Mouse (Mus musculus) retina, postnatal 7 days (tissue): ENCODE results near the gene Spink4.

ENCODE experiments used
- DNase-seq: peaks from one replicate; pipeline ENCODE4 v3.0.0-alpha.2; 2012; ENCODE audit warnings: low read depth, low spot score

Spink4 gene

DNA sequence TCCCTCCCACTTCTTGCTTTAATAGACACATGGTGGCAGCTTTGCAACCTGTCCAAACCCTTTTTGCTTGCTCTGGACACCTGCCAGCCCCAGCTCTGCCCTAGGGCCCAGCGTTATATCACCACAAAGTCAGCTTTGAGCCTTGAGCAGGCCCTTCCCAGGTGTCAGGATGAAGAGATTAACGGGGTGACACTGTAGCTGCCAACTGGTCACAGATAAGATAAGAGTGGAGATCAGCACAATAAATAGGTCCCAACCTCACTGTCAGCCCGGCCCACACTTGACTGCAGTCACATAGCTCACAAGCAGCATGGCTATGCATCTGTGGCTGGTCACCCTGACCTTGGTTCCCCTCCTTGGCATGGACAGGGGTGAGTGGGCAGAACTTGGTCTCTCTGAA, at the start of gene Spink4:
Gene Spink4, plus strand, starts transcription at position 268 of the 400 bp plus-strand sequence.
- DNase-seq, result no peak

DNA sequence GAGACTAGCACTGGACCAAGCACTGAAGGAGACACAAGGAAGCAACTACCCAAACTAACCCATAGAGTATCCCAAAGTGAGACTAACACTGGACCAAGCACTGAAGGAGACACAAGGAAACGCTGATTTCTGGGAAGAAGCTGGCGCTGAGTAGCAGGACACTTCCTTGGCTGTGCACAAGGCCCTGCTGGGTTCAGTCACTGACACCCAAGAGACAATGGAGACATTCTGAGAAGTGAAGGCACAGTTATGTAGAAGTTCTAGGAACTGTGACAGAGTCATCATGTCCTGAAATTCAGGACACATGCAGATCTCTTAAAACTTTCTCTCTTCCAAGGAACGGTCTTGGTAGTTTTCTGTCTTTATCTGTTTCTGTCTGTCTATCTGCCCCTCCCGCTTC, 49.6 kb upstream of the Spink4 start:
- DNase-seq, result no peak

DNA sequence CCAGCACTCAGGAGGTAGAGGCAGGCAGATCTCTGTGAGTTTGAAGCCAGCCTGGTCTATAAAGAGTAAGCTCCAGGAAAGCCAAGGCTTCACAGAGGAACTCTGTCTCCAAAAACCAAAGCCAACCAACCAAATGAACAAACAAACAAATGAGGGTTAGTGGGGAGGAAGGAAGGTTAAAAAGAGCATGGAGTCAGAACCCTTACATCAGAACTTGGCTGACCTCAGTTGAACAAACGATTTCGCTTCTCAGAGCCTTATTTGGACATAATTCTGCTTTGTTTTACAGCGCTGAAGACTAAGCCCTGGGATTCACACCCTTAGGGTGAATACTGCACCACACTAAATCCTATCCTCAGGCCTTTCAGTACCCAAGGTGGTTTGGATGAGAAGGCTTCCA, 47.7 kb upstream of the Spink4 start:
- no peak for DNase-seq

DNA sequence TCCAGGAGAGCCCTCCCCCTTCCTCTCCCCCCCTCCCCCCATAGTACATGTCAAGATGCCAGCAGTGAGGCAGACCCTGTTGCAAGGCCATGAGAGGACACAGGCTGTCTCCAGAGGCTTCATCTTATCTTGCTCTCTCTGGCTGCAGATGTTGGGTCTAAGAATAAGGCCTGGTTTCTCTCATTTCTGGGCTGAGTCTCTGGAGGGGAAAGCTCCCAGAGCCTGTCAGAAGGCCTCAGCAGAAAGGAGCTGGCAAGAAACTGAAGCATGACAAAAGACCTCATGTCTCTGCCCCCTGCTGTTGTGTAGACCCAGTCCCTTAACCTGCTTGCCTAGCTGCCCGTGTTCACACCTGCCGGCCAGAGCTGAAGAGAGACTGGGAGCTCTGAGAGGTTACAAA, 46.5 kb upstream of the Spink4 start:
- DNase-seq, result no peak

DNA sequence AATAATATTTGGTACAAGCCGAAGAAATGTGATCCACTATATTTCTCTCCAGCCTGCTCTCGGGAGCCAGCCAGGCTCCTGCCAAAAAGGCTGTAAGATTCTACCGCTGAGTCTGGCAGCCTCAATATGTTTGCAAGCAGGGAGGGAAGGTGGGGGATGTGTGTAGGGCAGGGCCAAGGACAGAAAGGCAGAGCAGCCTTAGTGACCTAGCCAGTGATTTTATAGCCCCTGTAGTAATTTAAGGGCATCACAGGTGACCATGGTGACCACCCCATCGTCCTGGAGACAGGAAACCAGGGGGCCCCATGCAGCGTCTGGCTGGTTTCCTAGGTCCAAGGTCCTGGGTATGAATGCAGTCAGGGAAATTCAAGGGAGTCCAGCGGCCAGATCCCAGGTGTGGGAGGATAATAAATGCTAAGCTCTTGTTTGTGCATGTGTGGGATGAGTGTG, 45.7 kb upstream of the Spink4 start:
- no peak for DNase-seq

DNA sequence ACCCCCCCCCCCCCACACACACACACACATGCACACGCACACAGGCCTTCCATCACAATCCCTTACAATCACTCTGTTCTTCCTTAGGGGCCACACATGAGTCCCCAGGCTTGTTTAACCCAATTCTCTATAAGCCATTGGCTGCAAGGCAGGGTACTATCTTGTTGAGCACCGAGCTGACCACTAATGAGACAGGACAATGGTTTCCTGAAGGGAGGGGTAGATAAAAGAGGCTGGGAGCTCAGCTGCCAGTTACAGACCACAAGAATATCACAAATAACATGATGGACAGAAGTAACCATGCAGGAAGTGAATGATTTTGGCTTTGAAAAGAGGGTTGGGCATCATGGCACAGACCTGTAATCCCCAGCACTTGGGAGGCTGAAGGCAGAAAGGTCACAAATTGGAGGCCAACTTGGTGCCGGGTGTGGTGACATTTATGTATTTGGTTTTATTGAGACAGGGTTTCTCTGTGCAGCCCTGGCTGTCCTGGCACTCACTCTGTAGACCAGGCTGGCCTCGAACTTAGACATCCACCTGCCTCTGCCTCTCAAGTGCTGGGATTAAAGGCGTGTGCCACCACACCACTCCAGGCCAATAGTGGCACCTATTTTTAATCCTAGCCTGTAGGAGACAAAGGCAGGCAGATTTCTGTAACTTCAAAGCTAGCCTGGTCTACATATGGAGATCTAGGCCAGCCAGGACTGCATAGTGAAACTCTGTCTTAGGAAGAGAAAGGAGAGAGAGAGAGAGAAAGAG, 44.9 kb upstream of the Spink4 start:
- DNase-seq, result no peak

DNA sequence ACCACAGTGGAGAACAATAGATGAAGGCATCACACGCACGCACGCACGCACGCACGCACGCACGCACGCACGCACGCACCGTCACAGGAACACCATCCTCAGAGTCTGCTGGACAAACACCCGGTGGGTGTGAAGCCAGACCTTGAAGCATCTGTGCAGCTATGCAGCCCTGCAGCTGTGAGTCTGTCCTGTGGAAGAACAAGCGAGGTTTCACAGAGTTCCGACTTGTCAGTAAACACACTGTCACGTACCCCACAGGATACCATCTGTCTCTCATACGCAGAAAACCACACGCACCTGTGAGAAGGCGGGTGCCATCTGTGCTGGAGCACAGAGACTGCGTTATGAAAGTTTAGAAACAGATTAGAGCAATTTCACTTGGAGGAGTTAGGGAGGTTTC, 44.0 kb upstream of the Spink4 start:
- DNase-seq, result no peak

DNA sequence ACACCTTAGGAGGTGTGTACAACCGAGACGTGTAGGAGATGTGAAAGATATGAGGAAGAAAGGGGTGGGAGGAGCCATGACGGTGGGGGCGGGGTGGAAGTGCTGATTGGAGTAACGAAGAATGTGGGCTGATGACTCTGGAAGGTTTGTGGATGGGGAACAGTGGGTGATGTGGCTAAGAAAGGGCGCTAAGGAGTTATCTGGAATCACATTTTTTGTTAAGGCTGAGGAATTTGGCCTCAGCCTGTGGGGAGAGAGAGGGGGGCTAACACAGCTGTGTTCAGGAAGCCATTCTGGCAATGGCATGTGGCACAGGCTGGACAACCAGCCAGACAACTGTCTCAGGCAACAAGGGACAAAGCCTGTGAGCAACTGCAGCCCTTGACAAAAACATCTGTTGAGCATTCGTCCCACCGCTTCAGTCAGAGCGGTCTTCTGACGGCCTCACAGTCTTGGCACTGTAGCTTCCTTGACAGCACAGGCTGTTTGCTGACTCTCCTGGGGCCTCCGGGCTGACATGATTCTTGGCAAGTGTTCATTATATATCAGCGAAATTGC, 43.0 kb upstream of the Spink4 start:
- DNase-seq, result no peak

DNA sequence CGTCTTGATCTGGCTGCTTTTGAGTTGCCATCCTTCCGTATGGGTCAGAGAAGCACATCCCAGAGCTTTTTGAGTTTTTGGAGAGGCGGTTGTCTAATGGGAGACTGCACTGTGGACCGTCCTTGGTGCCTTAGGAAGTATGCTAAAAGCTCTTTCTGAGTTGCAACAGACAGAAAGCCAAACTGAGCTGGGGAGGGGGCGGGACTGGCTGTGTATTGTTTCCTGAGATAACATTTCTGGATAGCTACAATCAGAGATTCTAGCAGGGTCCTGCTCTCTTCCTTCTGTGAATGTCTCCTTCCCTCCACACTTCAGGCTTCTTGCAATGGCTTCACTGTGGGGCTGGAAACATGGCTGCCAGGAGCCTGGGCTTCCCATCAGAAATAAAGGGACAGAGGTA, 42.3 kb upstream of the Spink4 start:
- no peak for DNase-seq

DNA sequence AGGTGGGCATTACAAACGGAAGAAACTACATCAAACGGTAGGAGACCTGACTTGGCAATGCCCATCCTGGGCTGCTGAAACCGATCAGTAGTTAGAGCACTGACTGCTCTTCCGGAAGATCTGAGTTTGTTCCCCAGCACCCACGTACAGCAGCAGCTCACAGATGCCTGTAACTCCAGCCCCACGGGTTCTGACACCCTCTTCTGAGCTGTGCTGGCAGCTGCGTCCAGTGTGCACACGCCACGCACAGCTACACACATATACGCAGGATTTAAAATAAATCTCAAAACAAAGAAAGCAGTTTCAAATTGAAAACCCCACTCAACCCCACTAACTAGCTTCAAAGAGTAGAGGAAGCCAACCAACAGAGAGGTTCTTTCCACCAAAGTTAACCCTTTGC, 36.7 kb upstream of the Spink4 start:
- no peak for DNase-seq

DNA sequence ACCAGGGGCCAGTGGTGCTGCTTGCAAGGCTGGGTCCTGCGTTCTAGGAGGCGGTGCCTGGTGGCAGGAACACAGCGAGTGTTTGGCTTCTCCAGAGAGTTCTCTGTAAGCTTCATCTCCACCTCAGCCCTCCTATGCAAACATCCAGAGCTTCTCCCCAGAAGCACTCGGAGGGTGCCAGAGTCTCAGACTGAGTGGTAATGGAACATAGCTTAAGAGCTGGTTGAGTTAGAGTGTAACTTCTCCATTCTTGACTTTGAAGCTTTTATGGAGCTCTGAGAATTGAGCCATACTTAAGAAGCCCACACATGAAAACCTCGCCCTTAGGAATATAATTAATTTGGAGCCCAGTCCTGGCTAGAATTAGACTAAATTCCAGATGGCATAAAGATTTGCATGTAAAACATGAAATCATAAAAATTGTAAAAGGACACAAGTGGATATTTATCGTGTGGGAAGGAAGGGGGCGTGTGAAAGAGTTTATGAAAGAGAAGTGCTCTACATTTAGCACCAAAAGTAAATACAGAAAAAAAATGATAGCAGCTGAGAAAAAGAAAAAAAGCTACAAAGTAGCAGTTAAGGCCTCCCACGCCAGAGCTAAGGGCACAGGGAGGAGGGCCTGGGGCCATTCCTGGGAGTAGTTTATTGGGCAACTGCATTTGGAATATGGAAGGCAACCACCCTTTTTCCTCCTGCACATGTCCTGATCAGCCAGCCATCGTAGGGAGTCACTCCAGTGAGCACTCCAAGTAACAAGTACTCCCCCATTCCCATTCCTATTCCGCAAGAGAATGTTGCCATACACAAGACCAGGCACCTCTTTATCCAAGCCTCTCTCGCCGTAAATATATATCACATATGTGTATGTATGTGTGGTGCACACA, 35.3 kb upstream of the Spink4 start:
- no peak for DNase-seq

DNA sequence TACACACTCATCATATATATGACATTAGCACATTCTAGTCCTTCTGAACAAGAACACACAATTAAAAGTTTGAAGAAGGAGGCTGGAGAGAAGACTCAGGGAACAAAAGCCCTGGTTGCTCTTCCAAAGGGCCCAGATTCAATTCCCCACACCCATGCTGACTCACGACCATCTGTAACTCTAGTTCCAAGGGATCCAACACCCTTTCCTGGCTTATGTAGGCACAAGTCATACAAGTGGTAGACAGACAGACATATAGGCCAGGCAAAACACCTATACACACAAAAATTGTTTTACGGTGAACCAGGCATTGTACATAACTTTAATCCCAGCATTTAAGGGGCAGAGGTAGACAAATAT, 34.7 kb upstream of the Spink4 start:
- no peak for DNase-seq

DNA sequence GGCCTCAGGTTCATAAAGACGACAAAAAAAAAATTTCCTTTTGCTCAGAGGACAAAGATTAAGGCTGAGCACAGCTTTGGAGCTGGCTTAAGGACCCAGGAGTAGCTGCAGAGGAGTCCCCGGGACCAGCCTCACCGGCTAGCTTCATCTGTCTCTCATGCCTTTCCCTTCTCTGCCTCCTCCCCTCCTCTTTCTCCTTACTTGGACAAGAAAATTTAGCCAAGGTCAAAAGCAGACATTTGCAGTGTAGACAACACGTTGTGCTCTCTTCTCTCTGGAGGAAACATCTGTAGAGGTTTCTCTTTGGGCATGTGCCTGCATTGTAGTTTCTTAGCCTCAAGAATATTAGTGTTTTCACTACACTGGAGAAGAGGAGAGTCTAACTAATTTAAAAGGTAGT, 34.0 kb upstream of the Spink4 start:
- no peak for DNase-seq

DNA sequence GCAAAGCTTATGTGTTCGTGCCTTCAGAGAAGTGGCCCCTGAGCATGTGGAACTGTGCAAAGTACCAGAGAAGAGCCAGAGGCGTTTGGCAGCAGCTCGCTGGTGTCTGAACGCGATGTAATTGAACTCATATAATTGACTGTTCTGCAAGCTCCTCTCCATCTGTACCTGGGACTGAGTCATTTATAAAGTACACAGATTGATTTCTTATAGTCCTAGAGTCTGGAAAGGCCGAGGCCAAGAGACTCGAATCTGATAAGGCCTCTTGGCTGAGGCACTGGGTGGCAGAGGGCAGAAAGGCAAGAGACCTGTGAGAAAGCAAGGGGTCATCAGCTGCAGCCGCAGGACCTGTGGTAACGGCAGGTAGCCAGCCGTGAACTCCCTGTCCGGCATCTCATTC, 31.0 kb upstream of the Spink4 start:
- DNase-seq, result no peak

DNA sequence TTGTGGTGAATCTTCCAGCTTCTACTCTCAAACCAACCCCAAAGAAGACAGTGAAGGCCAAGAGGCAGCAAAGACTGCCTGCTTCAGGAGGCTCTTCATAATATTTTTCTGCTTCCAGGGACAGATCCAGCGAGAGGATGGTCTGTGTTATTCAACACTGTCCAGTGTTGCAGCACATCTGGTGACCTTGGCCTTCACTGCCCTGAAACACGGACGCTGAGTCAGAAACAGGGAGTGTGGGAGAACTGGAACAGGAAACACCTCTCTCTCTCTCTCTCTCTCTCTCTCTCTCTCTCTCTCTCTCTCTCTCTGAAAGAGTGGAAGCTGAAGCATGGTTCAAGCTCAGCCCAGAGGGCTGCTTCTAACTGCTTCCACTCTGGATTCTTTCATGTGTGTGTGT, 30.6 kb upstream of the Spink4 start:
- DNase-seq, result no peak

DNA sequence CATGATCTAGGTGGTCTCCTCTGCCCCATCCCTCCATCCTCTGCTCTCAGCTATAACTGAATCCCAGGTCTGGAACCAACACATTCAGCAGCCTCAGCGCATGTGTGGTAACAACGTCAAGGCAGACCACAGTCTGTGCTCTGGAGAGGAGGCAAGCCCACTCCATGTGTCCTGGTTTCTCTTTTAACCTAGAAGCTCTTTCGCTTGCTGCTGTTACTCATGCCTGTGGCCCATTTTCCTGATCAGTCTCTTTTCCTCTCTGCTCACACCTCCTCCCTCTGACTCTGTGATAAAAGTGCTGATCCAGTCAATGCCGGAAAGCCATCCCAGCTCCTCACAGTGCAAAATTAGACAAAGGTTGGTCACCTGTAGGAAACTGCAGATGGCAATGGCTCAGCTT, 29.9 kb upstream of the Spink4 start:
- no peak for DNase-seq

DNA sequence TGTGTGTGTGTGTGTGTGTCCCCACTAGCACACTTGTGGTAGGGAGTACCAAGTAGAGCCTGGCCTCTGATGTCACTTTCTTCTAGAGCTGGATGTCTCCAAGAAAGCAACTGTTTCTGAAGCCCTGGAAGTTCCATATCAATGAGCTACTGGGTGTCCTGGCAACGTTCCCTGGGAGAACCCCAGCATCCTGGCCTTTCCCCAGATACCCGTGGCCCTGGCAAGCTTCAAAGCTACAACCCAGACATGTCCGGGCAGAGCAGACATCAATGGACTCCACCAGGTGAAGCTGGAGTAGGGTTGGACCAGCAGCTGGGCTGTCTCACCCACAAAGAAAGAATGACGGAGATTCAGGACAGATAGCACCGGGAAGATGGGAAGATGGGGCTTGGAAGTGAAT, 28.6 kb upstream of the Spink4 start:
- DNase-seq, result no peak

DNA sequence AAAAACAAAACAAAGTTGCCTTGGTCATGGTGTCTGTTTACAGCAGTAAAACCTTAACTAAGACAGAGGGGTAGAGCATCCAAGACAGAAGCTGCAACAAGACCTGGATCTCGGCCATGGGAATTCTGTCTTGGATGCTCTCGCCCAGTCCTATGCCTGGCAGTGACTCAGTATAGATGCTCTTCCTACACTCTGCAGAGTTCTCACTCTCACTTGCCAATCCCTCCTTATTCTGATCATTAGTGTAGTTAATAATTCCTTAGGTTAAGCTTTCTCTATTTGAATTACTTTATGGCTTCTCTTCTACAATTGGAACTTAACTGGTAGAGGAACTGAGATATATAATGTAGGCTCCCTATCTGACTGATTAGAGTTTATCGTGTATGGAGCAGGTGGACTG, 24.7 kb upstream of the Spink4 start:
- DNase-seq, result no peak

DNA sequence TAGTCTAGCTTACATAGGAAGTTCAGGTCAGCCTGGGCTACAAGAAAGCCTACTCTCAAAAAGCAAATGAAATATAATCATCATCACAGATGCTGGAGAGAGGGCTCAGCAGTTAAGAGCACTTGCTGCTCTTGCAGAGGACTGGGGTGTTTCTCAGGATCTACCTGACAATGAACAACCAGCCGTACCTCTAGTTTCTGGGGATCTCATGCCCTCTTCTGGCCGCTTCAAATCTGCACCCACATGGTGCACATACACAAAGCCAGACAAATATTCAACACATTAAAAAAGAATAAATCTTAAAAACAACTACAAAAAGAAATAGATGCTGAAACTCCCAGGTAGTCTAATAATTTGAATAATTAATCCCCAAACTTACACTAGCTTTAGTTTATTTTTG, 24.2 kb upstream of the Spink4 start:
- no peak for DNase-seq

DNA sequence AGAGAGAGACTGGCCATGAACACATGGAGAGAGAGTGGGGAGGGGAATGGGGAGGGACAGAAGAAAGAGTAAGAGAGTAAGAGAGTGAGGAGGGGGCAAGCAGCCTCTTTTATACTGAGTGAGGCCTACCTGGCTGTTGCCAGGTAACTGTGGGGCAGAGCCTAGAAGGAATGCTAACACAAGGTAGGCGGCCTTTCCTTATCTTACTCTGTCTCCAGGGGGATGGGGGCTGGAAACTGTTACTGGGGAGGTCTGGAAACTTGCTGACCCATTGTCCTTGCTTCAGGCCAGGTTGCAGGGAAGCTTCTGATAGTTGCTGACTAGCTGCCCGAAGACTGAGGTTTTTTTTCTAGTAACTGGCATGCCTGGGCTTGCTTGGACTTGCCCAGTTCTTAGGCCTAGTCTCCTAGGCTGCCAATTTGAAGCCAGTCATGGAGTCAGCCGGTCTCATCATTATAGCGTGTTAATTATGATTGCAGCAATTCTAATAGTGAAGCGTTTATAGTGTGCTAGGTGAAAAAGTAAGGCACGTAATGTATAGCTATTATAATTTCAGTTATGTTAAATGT, 21.3 kb upstream of the Spink4 start:
- DNase-seq, result no peak

DNA sequence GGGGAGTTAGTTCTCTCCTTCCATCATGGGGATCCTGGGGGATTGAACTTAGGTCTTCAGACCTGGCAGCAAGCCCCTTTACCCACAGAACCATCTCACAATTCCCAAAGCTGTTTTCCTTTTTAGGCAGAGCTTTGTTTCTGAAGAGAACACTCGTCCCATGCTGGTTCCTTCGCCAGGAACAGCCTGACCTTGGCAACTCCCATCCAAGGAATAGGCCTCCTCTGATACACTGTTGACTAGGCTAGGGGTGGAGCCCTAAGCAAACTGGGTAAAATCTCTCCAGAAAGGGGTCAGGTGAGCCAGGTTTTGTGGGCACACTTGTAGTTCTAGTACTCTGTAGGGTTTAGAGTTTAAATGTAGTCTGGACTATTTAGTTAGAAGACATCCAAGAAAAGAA, 20.6 kb upstream of the Spink4 start:
- DNase-seq, result no peak

DNA sequence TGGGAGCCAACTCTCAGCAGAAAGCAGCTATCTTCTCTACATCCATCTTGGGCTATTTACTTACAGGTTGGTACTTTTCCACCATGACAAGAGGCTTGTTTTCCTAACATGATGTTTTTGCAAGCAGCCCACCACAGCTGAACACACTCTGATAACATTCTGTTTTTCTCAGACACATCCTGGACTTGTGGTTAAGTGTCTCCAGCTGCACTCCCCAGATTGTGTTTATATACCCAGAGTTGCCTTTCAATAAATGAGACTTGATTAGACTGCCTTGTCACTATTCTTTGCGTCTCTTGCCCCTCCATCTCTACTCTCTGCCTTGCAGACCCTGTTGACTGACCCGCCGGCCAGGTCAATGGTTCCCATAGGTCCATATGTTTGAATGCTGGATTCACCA, 19.8 kb upstream of the Spink4 start:
- no peak for DNase-seq

DNA sequence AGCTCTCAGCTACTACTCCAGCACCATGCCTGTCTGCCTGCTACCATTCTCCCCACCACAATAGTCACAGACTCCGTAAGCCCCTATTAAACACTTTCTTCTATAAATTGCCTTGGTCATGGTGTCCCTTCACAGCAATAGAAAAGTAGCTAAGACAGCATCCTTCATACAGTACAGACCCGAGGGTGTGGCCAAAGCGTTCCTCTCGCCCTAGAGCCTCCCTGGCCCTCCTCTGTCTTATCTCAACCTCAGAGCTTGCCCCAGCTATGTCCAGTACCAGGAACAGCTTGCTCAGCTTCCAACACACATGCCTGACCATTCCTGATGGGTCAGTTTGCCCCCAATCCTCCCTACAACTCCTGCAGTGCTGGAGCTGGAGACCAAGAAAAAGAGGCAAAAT, 19.2 kb upstream of the Spink4 start:
- no peak for DNase-seq
